Mouse (Mus musculus) thymus, postnatal 0 days (tissue): ENCODE data around the gene Srcin1. TPM values are rescaled to one million over a fixed set of nuclear protein-coding genes. Genes with fewer than 3 reads are reported as not detected.

Experiments used
- DNase-seq: peaks from one replicate; pipeline ENCODE4 v3.0.0-alpha.2; 2015; ENCODE audit warnings: low spot score
- polyA plus RNA-seq: library from polyadenylated mRNA; unstranded; fragments of >200 nt; fragmentation: Nextera tagmentation; extraction: Ambion mirVana; gene quantifications from 2 replicates; pipeline ENCODE4 v1.2.1, GENCODE M21; 2015

Gene Srcin1
- polyA plus RNA-seq, 1 experiment from 2014 or later: 0.05 TPM

GRCm38 (mm10) chr11:97534442-97535307, 41.3 kb downstream of the Srcin1 start:
- peak; percentile 21 for DNase-seq

- no peak for DNase-seq
These were observed 42.3 kb downstream of the Srcin1 start for GRCm38 (mm10) chr11:97533653-97534052.

- DNase-seq: peak; percentile 73
These were observed 42.9 kb downstream of the Srcin1 start for GRCm38 (mm10) chr11:97532950-97533582.

- DNase-seq: peak; percentile 34
These were observed 43.6 kb downstream of the Srcin1 start for GRCm38 (mm10) chr11:97532354-97532753.

DNA sequence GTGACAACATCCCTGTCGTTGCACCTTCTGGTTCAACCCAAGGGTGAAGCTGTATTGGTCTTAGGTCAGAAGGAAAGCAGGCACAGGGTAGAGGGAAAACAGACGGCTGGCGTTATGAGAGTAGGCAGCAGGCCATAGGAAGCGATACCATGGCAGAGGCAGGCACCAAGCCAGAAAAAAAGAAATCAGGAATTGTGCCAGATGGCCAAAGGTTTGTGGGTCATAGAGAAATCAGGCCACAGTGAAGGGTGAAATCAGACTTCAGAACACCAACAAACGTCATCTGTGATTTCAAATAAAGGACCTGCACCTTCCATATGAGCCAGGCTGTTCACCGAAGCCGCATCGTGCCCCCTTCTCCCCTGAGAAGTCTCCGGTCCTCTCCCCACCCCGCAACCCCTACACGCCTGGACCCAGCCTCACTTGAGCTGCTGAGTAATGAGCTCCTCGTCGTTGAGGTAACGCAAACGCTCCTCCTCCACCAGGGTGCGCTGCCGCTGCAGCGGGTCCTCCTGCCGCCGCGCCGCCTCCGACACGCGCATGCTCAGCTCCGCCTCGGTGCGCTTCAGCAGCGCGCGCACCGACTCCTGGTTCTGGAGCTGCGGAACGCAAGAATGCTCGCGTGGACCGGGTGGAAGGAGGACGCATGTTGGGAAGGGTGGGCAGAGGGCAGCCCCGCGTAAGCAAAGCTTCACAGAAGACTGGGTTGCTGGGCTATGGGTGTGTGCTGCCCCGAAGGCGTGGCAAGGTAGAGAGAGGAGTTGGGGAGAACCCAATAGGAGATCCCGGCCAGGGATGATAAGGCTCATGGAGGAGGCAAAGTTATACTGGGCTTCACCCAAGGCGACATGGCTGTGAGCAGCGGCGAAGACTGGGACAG, 44.4 kb downstream of the Srcin1 start:
- peak; percentile 91 for DNase-seq

- DNase-seq: no peak
These were observed 45.0 kb downstream of the Srcin1 start for GRCm38 (mm10) chr11:97530961-97531360.

DNA sequence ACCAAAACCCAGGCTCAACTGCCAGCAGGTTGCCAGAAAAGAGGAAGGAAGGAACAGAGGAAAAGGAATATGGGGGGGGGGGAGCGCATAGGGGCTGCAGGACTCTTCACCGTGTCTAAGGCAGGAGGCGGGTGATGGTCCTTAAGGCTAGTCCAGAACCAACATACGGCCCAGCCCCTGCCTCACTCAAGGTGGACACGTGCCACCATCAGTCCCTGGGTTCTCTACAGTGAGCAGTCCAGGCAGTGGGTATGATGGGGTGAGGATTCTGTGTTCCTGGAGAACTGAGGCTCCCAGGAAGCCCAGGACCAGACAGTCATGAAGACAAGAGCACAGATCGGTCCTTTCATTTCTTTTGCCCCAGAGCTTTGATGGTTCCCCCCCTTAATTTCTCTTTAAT, 45.9 kb downstream of the Srcin1 start:
- no peak for DNase-seq

GRCm38 (mm10) chr11:97528282-97528808, 47.6 kb downstream of the Srcin1 start:
- no peak for DNase-seq

DNA sequence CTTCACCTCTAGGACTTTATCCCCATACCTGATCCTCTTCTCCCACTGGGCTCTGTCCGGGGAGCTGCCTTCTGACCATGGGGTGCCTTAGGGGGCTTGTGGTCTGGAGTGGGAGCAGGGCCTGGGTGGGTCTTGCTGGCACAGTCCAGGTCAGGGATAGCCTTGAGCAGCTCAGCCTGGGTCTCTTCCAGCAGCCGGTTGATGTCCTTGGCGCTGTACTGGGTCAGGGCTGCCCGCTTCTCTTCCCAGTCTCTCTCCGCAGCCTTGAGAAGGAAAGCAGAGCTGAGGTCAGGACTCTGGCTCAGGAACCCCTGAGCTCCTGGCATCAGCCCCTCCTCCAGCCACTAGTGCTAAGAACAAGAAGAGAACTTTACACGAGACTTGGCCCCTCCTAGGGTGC, 50.7 kb downstream of the Srcin1 start:
- no peak for DNase-seq

- DNase-seq: no peak
These were observed 51.7 kb downstream of the Srcin1 start for GRCm38 (mm10) chr11:97524306-97524705.

GRCm38 (mm10) chr11:97523827-97524261, 52.1 kb downstream of the Srcin1 start:
- no peak for DNase-seq

DNA sequence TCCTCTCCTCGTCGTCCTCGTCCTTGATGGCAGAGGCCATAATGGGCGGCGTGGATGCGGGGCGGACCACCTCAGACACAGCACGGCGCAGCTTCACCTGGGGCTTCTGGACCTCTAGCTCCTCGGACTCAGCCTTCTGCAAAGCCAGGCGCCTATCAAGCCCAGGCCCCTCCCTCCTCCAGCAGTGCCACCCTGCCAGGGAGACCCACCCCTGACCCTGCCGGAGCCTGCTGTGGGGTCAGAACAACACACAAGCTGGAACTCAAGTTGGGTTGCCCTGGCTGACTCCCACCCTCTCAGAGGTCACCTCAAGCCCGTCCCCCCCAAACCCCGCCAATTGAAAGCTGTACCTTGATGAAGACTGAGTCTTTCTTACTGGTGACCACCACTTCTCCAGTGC, 52.9 kb downstream of the Srcin1 start:
- DNase-seq: no peak

GRCm38 (mm10) chr11:97521741-97522474, 54.1 kb downstream of the Srcin1 start:
- DNase-seq: no peak

DNA sequence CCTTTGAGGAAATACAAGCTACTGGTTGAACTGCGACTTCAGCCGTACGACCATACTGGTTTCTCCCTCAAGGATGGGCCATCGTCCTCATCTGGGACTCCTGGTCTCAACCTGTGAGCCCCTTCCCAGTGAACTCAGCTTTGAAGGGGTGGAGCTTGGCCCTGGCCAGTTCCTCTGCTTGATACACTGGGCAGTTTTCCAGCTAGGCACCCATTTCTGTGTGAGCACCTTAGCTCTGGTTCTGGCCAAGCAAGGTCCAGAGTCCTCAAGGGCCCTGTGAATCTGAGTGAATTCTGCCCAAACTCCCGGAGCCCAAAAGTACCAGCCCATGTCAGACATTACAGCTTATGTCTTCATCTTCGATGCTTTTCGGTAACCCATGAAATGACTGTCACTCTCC, 55.4 kb downstream of the Srcin1 start:
- DNase-seq: no peak

DNA sequence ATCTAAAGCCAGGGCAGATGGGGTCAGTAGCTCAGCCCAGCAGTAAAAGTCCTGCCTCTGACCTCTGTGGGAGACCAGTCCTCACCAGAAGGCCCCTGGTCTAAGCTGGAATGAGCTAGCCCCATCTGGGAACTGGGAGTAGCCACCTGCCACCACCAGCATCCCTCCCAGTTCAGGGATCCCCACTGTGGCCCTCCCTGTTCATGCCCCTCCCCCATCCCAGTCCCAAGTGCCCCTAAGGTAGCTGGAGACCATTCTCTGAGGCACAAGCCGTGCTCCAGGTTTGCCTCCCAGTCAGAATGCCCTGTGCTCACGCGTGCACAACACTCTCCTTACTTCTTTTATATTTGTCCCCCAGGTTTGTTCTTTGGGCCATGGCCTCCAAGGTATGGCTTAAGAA, 62.9 kb downstream of the Srcin1 start:
- DNase-seq: no peak

DNA sequence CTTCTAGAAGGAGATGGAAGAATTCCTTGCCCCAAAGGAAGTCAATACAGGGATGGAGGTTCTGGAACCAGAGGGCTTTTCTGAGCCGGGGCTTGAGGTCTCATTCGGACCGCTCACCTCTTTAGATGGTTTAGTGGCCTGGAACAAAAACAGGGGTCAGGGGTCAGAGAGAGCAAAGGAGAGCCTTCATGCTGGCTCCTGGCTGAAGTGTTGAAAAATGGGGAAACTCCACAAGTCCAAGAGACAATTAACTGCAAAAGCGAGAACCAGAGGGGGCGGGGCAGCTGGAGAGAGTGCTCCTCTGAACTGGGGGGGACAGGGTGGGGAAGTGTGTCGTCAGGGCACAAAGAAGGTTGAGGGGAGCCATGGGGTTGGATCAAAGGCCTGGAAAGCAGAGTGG, 63.5 kb downstream of the Srcin1 start:
- DNase-seq: no peak

GRCm38 (mm10) chr11:97511661-97512369, 64.2 kb downstream of the Srcin1 start:
- peak; percentile 71 for DNase-seq

GRCm38 (mm10) chr11:97510966-97511660, 64.9 kb downstream of the Srcin1 start:
- DNase-seq: peak; percentile 57

- DNase-seq: peak; percentile 73
These were observed 66.1 kb downstream of the Srcin1 start for GRCm38 (mm10) chr11:97509715-97510485.
